Mouse (Mus musculus): Measurements from ENCODE around the gene 6430571L13Rik. TPM values are rescaled to one million over a fixed set of nuclear protein-coding genes. Genes with fewer than 3 reads are reported as not detected.
A peak's percentile ranks its signal among the peaks of the same experiment; 100 is the strongest.

6430571L13Rik gene
- polyA plus RNA-seq, 1 experiment from 2014 or later, result 1.2 TPM

- no peak for ATAC-seq
Measured at GRCm38 (mm10) chr9:107360989-107361388, 20.6 kb downstream of the 6430571L13Rik start.

GRCm38 (mm10) chr9:107366644-107367043 lies 26.2 kb downstream of the 6430571L13Rik start:
- CTCF ChIA-PET, result no interaction called here
- in situ Hi-C loops (cut with MboI; ENCODE audit: low pct_unique_long_range_greater_than_20kb), result loop anchor here (5.0 to 10.0 kb wide), 2 partner anchors 88 to 146 kb away; no protein-coding TSS in a partner anchor

More at GRCm38 (mm10) chr9:107360989-107361388, 20.6 kb downstream of the 6430571L13Rik start:
- DNase-seq (ENCODE audit: low read depth, low spot score), result no peak
- TF ChIP-seq CTCF (IDR thresholded peaks at IDR 0.05), result no peak
- ChIA-PET POLR2A (no interaction called here), CTCF (interaction anchor here (1.1 to 1.4 kb wide), 2 partner anchors 66 to 67 kb away, joined by 3 to 4 read pairs; no protein-coding TSS in a partner anchor)
- in situ Hi-C loops (cut with MboI; ENCODE audit: low pct_unique_long_range_greater_than_20kb), result loop anchor here (10.0 kb wide), 1 partner anchor 94 kb away; no protein-coding TSS in a partner anchor
- peaks cover 30% of the 10 kb centered on the region for H3K27me3 ChIP-seq

GRCm38 (mm10) chr9:107368302-107368701 lies 27.9 kb downstream of the 6430571L13Rik start:
- CTCF ChIA-PET, result no interaction called here
- POLR2A ChIA-PET, result no interaction called here
- peaks cover 11% of the 10 kb centered on the region for H3K27me3 ChIP-seq
- no peak for ATAC-seq
- in situ Hi-C loops (cut with MboI; ENCODE audit: low pct_unique_long_range_greater_than_20kb), result loop anchor here (5.0 to 10.0 kb wide), 2 partner anchors 86 to 144 kb away; no protein-coding TSS in a partner anchor
- no peak for TF ChIP-seq CTCF (IDR thresholded peaks at IDR 0.05)
- no peak for DNase-seq (ENCODE audit: low read depth, low spot score)

More at GRCm38 (mm10) chr9:107366644-107367043, 26.2 kb downstream of the 6430571L13Rik start:
- H3K27me3 ChIP-seq, result peaks cover 14% of the 10 kb centered on the region
- no peak for DNase-seq (ENCODE audit: low read depth, low spot score)
- ATAC-seq, result no peak
- POLR2A ChIA-PET, result no interaction called here
- TF ChIP-seq CTCF (IDR thresholded peaks at IDR 0.05), result peak; percentile 75

- in situ Hi-C loops (cut with MboI; ENCODE audit: low pct_unique_long_range_greater_than_20kb), result loop anchor here (5.0 to 10.0 kb wide), 2 partner anchors 85 to 143 kb away; no protein-coding TSS in a partner anchor
- ChIA-PET POLR2A (no interaction called here), CTCF (no interaction called here)
- TF ChIP-seq CTCF (IDR thresholded peaks at IDR 0.05), result no peak
- H3K27me3 ChIP-seq, result peaks cover 18% of the 10 kb centered on the region
- ATAC-seq, result no peak
- no peak for DNase-seq (ENCODE audit: low read depth, low spot score)
Measured at GRCm38 (mm10) chr9:107369270-107370105, 29.1 kb downstream of the 6430571L13Rik start.

GRCm38 (mm10) chr9:107370106-107370463 lies 29.7 kb downstream of the 6430571L13Rik start:
- ChIA-PET POLR2A (no interaction called here), CTCF (no interaction called here)
- ATAC-seq (no peak), DNase-seq (ENCODE audit: low read depth, low spot score) (no peak)
- TF ChIP-seq CTCF (IDR thresholded peaks at IDR 0.05), result no peak
- in situ Hi-C loops (cut with MboI; ENCODE audit: low pct_unique_long_range_greater_than_20kb), result no loop called here
- H3K27me3 ChIP-seq, result peaks cover 19% of the 10 kb centered on the region

GRCm38 (mm10) chr9:107372441-107372840 lies 32.0 kb downstream of the 6430571L13Rik start:
- in situ Hi-C loops (cut with MboI; ENCODE audit: low pct_unique_long_range_greater_than_20kb), result no loop called here
- no peak for TF ChIP-seq CTCF (IDR thresholded peaks at IDR 0.05)
- CTCF ChIA-PET, result no interaction called here
- ATAC-seq, result no peak
- POLR2A ChIA-PET, result no interaction called here
- DNase-seq (ENCODE audit: low read depth, low spot score), result no peak
- H3K27me3 ChIP-seq, result peaks cover 35% of the 10 kb centered on the region

- no peak for ATAC-seq
- CTCF ChIA-PET, result no interaction called here
- POLR2A ChIA-PET, result no interaction called here
Measured at GRCm38 (mm10) chr9:107374623-107375022, 34.2 kb downstream of the 6430571L13Rik start.

GRCm38 (mm10) chr9:107375451-107375850 lies 35.0 kb downstream of the 6430571L13Rik start:
- ATAC-seq (no peak), DNase-seq (ENCODE audit: low read depth, low spot score) (no peak)
- TF ChIP-seq CTCF (IDR thresholded peaks at IDR 0.05), result no peak
- ChIA-PET POLR2A (no interaction called here), CTCF (interaction anchor here (0.7 kb wide), 1 partner anchor 86 kb away, joined by 3 read pairs; the partner anchor contains the start of gene Mapkapk3)
- in situ Hi-C loops (cut with MboI; ENCODE audit: low pct_unique_long_range_greater_than_20kb), result no loop called here
- H3K27me3 ChIP-seq, result peaks cover 58% of the 10 kb centered on the region

More at GRCm38 (mm10) chr9:107374623-107375022, 34.2 kb downstream of the 6430571L13Rik start:
- peaks cover 49% of the 10 kb centered on the region for H3K27me3 ChIP-seq
- in situ Hi-C loops (cut with MboI; ENCODE audit: low pct_unique_long_range_greater_than_20kb), result no loop called here
- no peak for TF ChIP-seq CTCF (IDR thresholded peaks at IDR 0.05)
- DNase-seq (ENCODE audit: low read depth, low spot score), result no peak

GRCm38 (mm10) chr9:107377961-107378512 lies 37.6 kb downstream of the 6430571L13Rik start:
- in situ Hi-C loops (cut with MboI; ENCODE audit: low pct_unique_long_range_greater_than_20kb), result no loop called here
- TF ChIP-seq CTCF (IDR thresholded peaks at IDR 0.05), result no peak
- peaks cover 64% of the 10 kb centered on the region for H3K27me3 ChIP-seq
- ChIA-PET POLR2A (no interaction called here), CTCF (no interaction called here)
- DNase-seq (ENCODE audit: low read depth, low spot score) (no peak), ATAC-seq (no peak)

GRCm38 (mm10) chr9:107381723-107382122 lies 41.3 kb downstream of the 6430571L13Rik start:
- ATAC-seq (no peak), DNase-seq (ENCODE audit: low read depth, low spot score) (no peak)
- no peak for TF ChIP-seq CTCF (IDR thresholded peaks at IDR 0.05)
- ChIA-PET POLR2A (no interaction called here), CTCF (no interaction called here)
- in situ Hi-C loops (cut with MboI; ENCODE audit: low pct_unique_long_range_greater_than_20kb), result no loop called here
- peaks cover 48% of the 10 kb centered on the region for H3K27me3 ChIP-seq

- ChIA-PET CTCF (interaction anchor here (1.2 kb wide), 1 partner anchor 25 kb away, joined by 3 read pairs; no protein-coding TSS in a partner anchor), POLR2A (no interaction called here)
- DNase-seq (ENCODE audit: low read depth, low spot score) (peak; percentile 35), ATAC-seq (peak; percentile 44)
- peaks cover 33% of the 10 kb centered on the region for H3K27me3 ChIP-seq
- in situ Hi-C loops (cut with MboI; ENCODE audit: low pct_unique_long_range_greater_than_20kb), result no loop called here
- no peak for TF ChIP-seq CTCF (IDR thresholded peaks at IDR 0.05)
Measured at GRCm38 (mm10) chr9:107384396-107384795, 44.0 kb downstream of the 6430571L13Rik start.

Measured in Patski (cell line).